ENCODE assay signal across 8 mouse cellular contexts in genomic region chr17:34032806-34033205, GRCm38 (mm10). TPM values are rescaled to one million over a fixed set of nuclear protein-coding genes. Genes with fewer than 3 reads are reported as not detected.
DNase-seq lines count a peak whose midpoint lies in the region; ATAC-seq and TF ChIP-seq lines count a peak whose summit lies in the region.

No protein-coding gene starts in this region.

- H3K36me3 ChIP-seq in heart, embryonic 10.5 days, result peaks cover 66% of the 10 kb centered on the region
- H3K36me3 ChIP-seq in hindbrain, embryonic 13.5 days, result peaks cover 60% of the 10 kb centered on the region
- H3K36me3 ChIP-seq in liver, postnatal 0 days (replicated peaks; ENCODE audit: insufficient read depth, low read length), result peaks cover 50% of the 10 kb centered on the region

- peaks cover 9% of the 10 kb centered on the region for H3K27me3 ChIP-seq in heart, embryonic 10.5 days (ENCODE audit: insufficient read depth, poor library complexity, severe bottlenecking)
- H3K27me3 ChIP-seq in hindbrain, embryonic 13.5 days, result peaks cover 5% of the 10 kb centered on the region; the same call in 1 of the 2 replicates
- no peaks in the 10 kb centered on the region for H3K27me3 ChIP-seq in liver, postnatal 0 days (ENCODE audit: insufficient read depth, low read length)

- H3K9ac ChIP-seq in hindbrain, embryonic 13.5 days, result peak overlapping the region; percentile 94
- peak overlapping the region; percentile 88 for H3K9ac ChIP-seq in liver, postnatal 0 days (replicated peaks)

- no peak; the same call in 1 of the 2 replicates for TF ChIP-seq CTCF in liver, postnatal 0 days (IDR thresholded peaks at IDR 0.05; ENCODE audit: low read depth)

- peaks cover 58% of the 10 kb centered on the region for H3K4me1 ChIP-seq in heart, embryonic 10.5 days
- peaks cover 52% of the 10 kb centered on the region for H3K4me1 ChIP-seq in hindbrain, embryonic 13.5 days (replicated peaks)
- H3K4me1 ChIP-seq in liver, postnatal 0 days (ENCODE audit: insufficient read depth), result peaks cover 35% of the 10 kb centered on the region

- peak; percentile 77 for DNase-seq in heart, embryonic 10.5 days (ENCODE audit: low spot score)
- no peak for DNase-seq in heart, postnatal 25 days (ENCODE audit: low spot score)
- peak; percentile 49 to 59 for DNase-seq in B cell, adult 2 months
- DNase-seq in cerebellum, adult 9-11 months, result peak; percentile 71
- no peak for DNase-seq in liver, postnatal 0 days
- DNase-seq in thymus, postnatal 25 days, result peak; percentile 35
- no peak for DNase-seq in layer of hippocampus, adult 9-11 months

- no peak for ATAC-seq in hindbrain, embryonic 13.5 days (ENCODE audit: low FRiP score)
- no peak for ATAC-seq in liver, postnatal 0 days

- no peak for TF ChIP-seq EP300 in liver, postnatal 0 days (IDR thresholded peaks at IDR 0.05; ENCODE audit: low read depth)

- intact Hi-C loops in heart, postnatal 25 days (cut with DNase I), result no loop called here

- peak overlapping the region; percentile 99 for H3K4me2 ChIP-seq in hindbrain, embryonic 13.5 days
- H3K4me2 ChIP-seq in liver, postnatal 0 days (ENCODE audit: low read depth, low read length), result peak overlapping the region; percentile 94

- 58% methylated on average over 9 of the region's 9 CpGs for WGBS in heart, embryonic 10.5 days
- WGBS in hindbrain, embryonic 13.5 days, result 66% methylated on average over 9 of the region's 9 CpGs
- 21% methylated on average over 9 of the region's 9 CpGs for WGBS in liver, postnatal 0 days (ENCODE audit: insufficient replicate concordance)

- peak overlapping the region; percentile 80 for H3K4me3 ChIP-seq in heart, embryonic 10.5 days
- peak overlapping the region; percentile 85 for H3K4me3 ChIP-seq in hindbrain, embryonic 13.5 days
- peak overlapping the region; percentile 79 for H3K4me3 ChIP-seq in liver, postnatal 0 days (ENCODE audit: low read depth, low read length)

- H3K9me3 ChIP-seq in heart, embryonic 10.5 days, result no peaks in the 10 kb centered on the region
- no peaks in the 10 kb centered on the region for H3K9me3 ChIP-seq in hindbrain, embryonic 13.5 days
- H3K9me3 ChIP-seq in liver, postnatal 0 days (ENCODE audit: low read length), result no peaks in the 10 kb centered on the region

- peak overlapping the region; percentile 98 for H3K27ac ChIP-seq in heart, embryonic 10.5 days
- H3K27ac ChIP-seq in hindbrain, embryonic 13.5 days, result peak overlapping the region; percentile 99; the same call in 1 of the 2 replicates
- peak overlapping the region; percentile 96 for H3K27ac ChIP-seq in liver, postnatal 0 days (ENCODE audit: low read depth)

RNA-seq across cellular contexts. Expression of gene Rxrb, which starts 1.2 kb away (rescaled TPM):
- 31.4 and 40.6 TPM in 2 replicates for polyA plus RNA-seq in heart, embryonic 10.5 days (2016; fragmentation: Nextera tagmentation; extraction: Ambion mirVana)
- total RNA-seq in heart, postnatal 25 days (2021), result 10 to 100 TPM; 40.5 to 42.1 TPM
- polyA plus RNA-seq in hindbrain, embryonic 13.5 days (2015; fragmentation: Nextera tagmentation; extraction: Ambion mirVana), result 56.8 and 59.2 TPM in 2 replicates
- polyA plus RNA-seq in liver, postnatal 0 days (2015; fragmentation: Nextera tagmentation; extraction: Ambion mirVana), result 16.2 and 16.4 TPM in 2 replicates

RNA-seq across cellular contexts. Expression of gene Slc39a7, which starts 1.3 kb away (rescaled TPM):
- polyA plus RNA-seq in heart, embryonic 10.5 days (2016; fragmentation: Nextera tagmentation; extraction: Ambion mirVana), result 160 and 180 TPM in 2 replicates
- total RNA-seq in heart, postnatal 25 days (2021), result 10 to 100 TPM; 60.4 to 61.3 TPM
- 164 and 172 TPM in 2 replicates for polyA plus RNA-seq in hindbrain, embryonic 13.5 days (2015; fragmentation: Nextera tagmentation; extraction: Ambion mirVana)
- polyA plus RNA-seq in liver, postnatal 0 days (2015; fragmentation: Nextera tagmentation; extraction: Ambion mirVana), result 41.3 and 43.4 TPM in 2 replicates

RNA-seq across cellular contexts. Expression of gene H2-Ke6, which starts 4.9 kb away (rescaled TPM):
- polyA plus RNA-seq in heart, embryonic 10.5 days (2016; fragmentation: Nextera tagmentation; extraction: Ambion mirVana), result 32.4 and 36.4 TPM in 2 replicates
- total RNA-seq in heart, postnatal 25 days (2021), result 100 to 1,000 TPM in 1 of 2 experiments, 10 to 100 TPM in 1; 98.1 to 100 TPM
- 62.9 and 65.0 TPM in 2 replicates for polyA plus RNA-seq in hindbrain, embryonic 13.5 days (2015; fragmentation: Nextera tagmentation; extraction: Ambion mirVana)
- 49.1 and 51.6 TPM in 2 replicates for polyA plus RNA-seq in liver, postnatal 0 days (2015; fragmentation: Nextera tagmentation; extraction: Ambion mirVana)

RNA-seq across cellular contexts. Expression of gene Col11a2, which starts 6.4 kb away (rescaled TPM):
- 0.38 and 1.0 TPM in 2 replicates for polyA plus RNA-seq in heart, embryonic 10.5 days (2016; fragmentation: Nextera tagmentation; extraction: Ambion mirVana)
- 1 to 10 TPM; 1.1 to 2.2 TPM for total RNA-seq in heart, postnatal 25 days (2021)
- polyA plus RNA-seq in hindbrain, embryonic 13.5 days (2015; fragmentation: Nextera tagmentation; extraction: Ambion mirVana), result 3.2 and 3.8 TPM in 2 replicates
- 0.21 and 0.47 TPM in 2 replicates for polyA plus RNA-seq in liver, postnatal 0 days (2015; fragmentation: Nextera tagmentation; extraction: Ambion mirVana)

RNA-seq across cellular contexts. Expression of gene Ring1, which starts 8.3 kb away (rescaled TPM):
- 14.4 and 15.8 TPM in 2 replicates for polyA plus RNA-seq in heart, embryonic 10.5 days (2016; fragmentation: Nextera tagmentation; extraction: Ambion mirVana)
- 10 to 100 TPM; 12.6 to 13.2 TPM for total RNA-seq in heart, postnatal 25 days (2021)
- 19.2 and 21.5 TPM in 2 replicates for polyA plus RNA-seq in hindbrain, embryonic 13.5 days (2015; fragmentation: Nextera tagmentation; extraction: Ambion mirVana)
- 6.0 and 7.1 TPM in 2 replicates for polyA plus RNA-seq in liver, postnatal 0 days (2015; fragmentation: Nextera tagmentation; extraction: Ambion mirVana)

Comparison
In these comparisons a context has a peak if more than half of its experiments do, and no peak if none do; other contexts are left out.
1. DNase-seq: peak in heart, embryonic 10.5 days (single experiment), B cell, adult 2 months (2 of 2), cerebellum, adult 9-11 months (single experiment) and thymus, postnatal 25 days (single experiment); none in heart, postnatal 25 days (single experiment), liver, postnatal 0 days (single experiment) and layer of hippocampus, adult 9-11 months (single experiment).
2. Peak in every context shown above with its lines, with median percentiles within 50 percentile points of each other: H3K27ac ChIP-seq and H3K4me3 ChIP-seq.